Mouse (Mus musculus): ENCODE results near the gene Nat8f5.
"Not testable (repeated sequence)": the region's sequence is repeated elsewhere in the genome, so short reads cannot be mapped to it uniquely, and the experiment has no call there.

Nat8f5 gene

DNA sequence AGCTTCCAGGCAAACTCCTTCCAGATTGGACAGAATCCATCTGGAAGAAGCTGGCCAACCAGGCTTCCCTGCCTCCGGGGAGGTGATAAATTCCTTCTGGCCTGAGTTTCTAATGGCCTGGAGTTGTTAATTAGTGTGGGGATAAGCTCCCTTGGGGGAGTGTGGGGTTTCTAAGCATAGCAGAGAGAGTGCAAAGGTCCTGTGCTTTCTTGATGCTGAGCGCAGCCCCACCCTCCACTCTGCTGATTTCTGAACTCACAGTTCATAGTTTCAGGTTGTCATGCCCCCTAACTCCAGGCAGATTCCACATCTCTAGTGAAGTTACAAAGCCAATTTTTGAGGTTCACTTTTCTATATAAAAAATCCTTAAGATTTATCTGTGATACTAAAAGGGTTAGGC is 14.3 kb upstream of the Nat8f5 start:
- not testable (repeated sequence) for DNase-seq

DNA sequence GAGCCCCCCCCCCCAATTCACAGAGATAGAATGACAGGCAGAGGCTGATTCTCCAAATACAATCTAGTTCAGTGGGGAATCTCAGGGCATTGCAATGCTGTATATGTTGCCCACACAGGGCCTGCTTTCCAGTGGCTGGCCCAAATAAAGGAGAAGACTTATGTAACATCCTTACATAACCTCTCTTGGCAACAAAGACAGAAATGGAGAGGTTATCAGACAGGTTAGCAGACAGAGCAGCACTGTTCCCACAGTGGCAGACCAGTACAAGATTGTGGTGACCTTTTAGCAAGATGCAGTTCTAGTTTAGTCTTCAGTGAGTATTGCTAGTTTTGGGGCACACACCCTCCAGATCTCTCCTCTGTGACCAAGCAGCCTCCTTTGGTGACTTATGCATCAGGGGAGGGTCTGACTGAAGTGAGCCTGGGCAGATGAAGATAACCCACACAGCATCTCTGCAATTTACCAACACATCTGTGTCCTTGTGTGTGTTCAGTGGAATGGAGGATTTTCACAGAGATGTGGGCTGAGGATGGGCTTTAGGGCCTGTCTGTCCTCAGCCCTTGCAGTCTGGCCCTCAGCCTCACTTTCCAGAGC is 13.8 kb upstream of the Nat8f5 start:
- DNase-seq: not testable (repeated sequence)

DNA sequence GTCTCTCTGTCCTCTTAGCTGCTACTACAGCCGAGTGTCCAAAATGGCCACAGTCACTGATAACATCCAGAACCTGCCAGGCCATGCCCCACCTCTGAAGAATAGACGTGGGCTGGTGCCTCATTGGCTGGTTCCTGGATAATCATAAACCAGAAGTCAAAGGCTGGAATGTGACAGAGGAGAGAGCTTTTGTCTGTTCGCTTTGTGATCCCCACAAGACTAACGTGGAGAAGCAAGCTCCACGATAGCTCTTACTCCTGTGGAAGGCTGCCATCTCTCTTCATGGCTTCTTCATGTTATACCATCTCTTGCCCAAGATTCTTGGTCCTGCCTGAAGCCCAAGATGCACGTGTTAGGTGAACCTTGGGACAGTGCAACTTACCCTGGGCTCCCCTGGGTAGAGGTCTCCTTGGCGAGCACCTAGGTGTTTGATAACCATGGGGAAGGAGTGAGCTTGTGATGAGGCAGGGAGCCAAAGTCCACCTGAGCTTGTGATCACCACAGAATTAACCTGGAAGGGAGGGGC is 11.1 kb upstream of the Nat8f5 start, which contains the start of gene Nat8:
Gene Nat8, minus strand, starts transcription at position 287 of the 526 bp plus-strand sequence.
- DNase-seq: no peak

DNA sequence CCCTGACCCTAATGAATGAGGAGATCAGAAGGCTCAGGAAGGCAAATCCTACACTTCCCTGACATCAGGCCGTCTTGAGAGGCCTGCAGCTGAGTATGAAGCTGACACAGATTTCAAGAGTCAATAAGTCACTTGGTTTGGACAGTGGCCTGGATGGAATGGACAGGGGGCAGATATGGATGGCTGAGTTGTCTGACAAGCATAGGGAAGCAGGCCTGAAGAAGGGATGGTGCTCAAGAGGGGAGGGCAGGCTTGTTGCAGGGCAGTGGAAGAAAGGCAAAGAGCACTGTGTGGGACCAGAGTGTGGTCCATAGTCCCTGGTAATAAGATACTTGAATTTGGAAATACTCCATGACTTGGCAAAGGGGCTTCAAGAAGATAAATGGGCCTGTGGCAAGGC is 8.7 kb upstream of the Nat8f5 start:
- no peak for DNase-seq

DNA sequence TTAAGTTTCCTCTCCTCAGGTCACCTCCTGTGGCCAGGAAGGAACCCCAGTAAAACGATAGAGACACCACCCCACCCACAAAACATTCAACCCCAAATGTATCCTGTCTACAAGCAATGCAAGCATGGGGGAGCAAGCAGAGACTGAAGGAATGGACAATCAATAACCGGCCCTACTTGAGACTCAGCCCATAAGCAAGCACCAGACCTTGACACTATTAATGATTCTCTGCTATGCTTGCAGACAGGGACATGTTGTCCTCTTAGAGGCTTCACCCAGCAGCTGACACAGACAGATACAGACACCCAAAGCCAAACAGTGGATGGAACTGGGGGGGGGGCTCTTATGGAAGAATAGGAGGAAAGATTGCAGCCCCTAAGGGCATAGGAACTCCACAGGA is 5.1 kb upstream of the Nat8f5 start:
- DNase-seq: no peak

DNA sequence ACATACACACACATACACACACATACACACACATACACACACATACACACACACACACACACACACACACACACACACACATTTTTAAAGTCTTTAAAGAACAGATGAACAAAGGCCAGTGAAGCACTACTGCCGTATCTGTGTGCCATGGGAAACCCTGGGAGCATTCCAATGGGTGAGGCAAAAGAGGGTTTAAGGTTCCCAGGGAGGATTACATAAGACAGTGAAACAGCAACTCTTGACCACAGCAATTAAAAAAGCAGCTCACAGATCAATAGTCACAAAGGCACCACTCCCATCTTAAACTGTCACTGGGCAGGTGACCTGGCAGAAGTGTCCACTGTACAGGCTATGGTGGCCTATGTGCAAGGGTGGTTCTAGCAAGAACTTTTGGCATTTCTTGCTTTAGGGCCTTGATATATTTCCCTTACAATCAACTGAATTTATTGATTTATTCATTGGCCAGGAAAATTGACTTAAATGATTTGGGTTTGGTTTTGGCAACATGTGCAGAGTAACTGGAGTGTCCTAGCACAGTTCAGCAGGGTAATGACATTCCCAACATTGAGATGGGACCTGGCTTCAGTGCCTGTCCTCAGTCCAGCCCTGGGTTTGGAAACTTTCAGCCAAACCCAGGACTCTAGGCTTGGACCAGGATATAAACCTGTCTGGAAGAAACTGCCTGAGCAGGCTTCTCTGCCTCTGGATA is 2.8 kb upstream of the Nat8f5 start:
- DNase-seq: no peak

DNA sequence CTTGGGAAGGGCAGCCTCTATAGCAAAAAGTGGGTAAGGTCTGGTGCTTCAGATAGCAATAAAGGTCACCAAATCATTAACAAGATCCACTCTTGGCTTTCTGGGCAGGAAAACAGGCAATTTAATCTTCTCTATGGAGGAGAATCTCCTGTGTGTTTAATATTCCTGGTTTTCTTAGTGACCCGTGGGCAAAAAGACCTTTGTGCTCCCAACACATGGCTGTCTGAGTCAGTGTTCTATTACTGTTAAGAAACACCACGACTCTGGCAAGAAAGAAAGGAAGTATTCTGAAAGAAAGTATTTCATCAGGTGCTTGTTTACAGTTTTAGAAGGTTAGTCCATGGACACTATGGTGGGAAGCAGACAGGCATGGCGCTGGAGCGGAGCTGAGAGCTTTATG is 1.5 kb upstream of the Nat8f5 start:
- no peak for DNase-seq

DNA sequence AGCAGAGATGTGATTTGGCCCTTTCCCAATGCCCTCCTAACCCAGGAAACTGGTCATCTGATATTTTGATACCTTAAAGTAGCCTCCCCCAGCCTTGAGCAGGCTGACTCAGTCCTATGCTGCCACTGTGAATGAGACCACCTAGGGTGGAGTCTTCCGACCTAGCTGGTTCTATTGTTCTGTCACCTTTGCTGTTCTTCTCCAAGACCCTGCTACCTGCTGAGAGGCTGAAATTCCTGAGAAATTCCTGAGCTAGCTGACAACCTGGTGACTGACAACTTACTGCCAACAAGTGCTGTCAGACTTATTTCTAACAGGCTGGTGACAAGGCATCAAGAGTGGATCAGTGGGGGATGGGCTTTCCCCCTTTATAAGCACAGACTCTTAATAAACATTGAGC is 2.4 kb downstream of the Nat8f5 start:
- DNase-seq: no peak

DNA sequence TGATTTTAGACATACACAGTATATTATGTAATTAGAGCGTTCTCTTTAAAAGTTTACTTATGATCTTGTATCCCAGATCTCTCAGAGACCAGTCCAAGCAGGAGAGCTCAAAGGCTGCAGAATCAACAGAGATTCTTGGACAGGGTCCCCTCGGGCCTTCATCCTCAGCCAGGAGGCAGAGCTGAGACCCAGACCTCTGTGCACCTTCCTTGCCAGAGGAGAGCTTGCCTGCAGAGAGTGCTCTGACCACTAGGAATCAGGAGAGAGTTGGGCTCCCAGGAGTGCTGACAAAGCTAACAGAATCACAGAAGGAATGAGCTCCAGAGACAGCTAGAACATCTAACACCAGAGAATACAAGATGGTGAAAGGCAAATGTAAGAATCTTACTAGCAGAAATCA is 7.4 kb downstream of the Nat8f5 start:
- no peak for DNase-seq

DNA sequence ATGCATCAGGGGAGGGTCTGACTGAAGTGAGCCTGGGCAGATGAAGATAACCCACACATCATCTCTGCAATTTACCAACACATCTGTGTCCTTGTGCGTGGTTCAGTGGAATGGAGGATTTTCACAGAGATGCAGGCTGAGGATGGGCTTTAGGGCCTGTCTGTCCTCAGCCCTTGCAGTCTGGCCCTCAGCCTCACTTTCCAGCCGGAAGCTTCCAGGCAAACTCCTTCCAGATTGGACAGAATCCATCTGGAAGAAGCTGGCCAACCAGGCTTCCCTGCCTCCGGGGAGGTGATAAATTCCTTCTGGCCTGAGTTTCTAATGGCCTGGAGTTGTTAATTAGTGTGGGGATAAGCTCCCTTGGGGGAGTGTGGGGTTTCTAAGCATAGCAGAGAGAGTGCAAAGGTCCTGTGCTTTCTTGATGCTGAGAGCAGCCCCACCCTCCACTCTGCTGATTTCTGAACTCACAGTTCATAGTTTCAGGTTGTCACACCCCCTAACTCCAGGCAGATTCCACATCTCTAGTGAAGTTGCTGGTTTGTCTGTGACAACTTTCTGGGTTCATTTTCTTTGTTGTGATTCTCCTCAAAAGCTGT is 9.7 kb downstream of the Nat8f5 start:
- not testable (repeated sequence) for DNase-seq

DNA sequence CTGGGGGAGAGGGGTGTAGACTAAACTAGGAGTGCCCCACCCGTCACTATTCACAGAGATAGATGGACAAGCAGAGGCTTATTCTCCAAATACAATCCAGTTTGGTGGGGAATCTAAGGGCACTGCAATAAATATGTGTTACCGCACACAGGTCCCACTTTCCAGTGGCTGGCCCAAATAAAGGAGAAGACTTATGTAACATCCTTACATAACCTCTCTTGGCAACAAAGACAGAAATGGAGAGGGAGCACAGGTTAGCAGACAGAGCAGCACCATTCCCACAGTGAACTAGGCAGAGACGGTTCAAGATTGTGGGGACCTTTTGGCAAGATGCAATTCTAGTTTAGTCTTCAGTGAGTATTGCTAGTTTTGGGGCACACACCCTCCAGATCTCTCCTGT is 10.3 kb downstream of the Nat8f5 start:
- not testable (repeated sequence) for DNase-seq

DNA sequence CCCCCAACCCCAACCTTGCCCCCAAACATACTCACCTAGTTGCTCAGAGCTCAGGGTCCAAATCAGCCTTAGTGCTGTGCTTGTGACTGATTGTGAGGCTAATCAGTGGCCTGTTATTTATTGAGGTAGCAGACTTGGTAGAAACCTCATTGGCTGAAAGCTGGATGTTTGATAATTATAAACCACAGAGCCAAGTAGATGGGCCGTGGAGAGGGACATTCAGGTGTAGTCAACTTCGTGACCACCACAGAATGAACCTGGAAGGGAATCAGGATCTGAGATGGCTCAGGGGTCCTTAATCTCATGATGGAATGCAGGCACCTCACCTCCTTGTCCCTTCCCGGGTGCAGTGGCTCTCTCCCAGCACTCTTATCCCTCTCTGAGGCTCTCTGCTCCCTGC is 11.0 kb downstream of the Nat8f5 start:
- DNase-seq: not testable (repeated sequence)

DNA sequence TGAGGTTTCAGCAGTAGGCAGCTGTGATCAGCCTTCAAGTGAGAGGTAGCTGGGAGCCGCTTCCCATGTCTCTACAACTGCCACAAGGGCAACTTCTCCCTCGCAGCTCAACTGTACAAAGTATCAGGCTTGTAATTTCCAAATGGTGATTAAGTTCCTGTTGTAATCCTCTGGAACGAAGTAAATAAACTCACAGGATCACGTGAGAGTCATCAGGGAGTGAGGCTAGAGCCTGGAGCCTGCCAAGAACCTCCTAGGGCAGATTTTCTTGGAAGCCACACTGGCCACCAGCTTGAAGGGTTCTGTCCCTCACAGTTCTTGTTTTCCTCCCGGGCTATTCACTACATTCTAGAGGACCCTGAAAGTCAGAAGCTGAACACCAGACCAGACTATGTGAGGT is 17.6 kb downstream of the Nat8f5 start:
- not testable (repeated sequence) for DNase-seq

Measured in cerebellum, postnatal 10 days (tissue).